16 mouse cellular contexts compared by ENCODE assay signal in genomic region chr3:31831913-31832312, GRCm38 (mm10).
"Had no signal": no experiment of that assay in that cellular context is flagged by ENCODE, and none has a peak within 500 bp of the region (broad histone marks: within the 10 kb centered on the region; RNA-seq: fewer than 3 reads in every experiment).

No protein-coding gene starts in this region.

- H3K27me3 ChIP-seq: neural tube, embryonic 13.5 days; neural tube, embryonic 15.5 days; stomach, embryonic 15.5 days had no signal

- H3K27ac ChIP-seq: neural tube, embryonic 13.5 days; neural tube, embryonic 15.5 days; stomach, embryonic 15.5 days; stomach, postnatal 0 days had no signal

- H3K36me3 ChIP-seq: neural tube, embryonic 13.5 days; neural tube, embryonic 15.5 days; stomach, embryonic 15.5 days had no signal

- H3K4me3 ChIP-seq: neural tube, embryonic 13.5 days; neural tube, embryonic 15.5 days; stomach, embryonic 15.5 days had no signal

- DNase-seq: retina, postnatal 1 day; right cerebral cortex, adult 18-20 months; right cerebral cortex, postnatal 14 days; right cerebral cortex, postnatal 25 days; right cerebral cortex, postnatal 4 days; spleen, adult 18-20 months; thymus, adult 18-20 months; thymus, adult 2 months; thymus, postnatal 14 days; thymus, postnatal 25 days; thymus, postnatal 36 days; thymus, postnatal 4 days had no signal
